Mouse (Mus musculus): ENCODE data around the gene Ccdc122.

Gene Ccdc122

GRCm38 (mm10) chr14:77130612-77131011, 94.0 kb downstream of the Ccdc122 start:
- DNase-seq (ENCODE audit: low read depth, low spot score), result no peak

GRCm38 (mm10) chr14:77136936-77137335, 100.4 kb downstream of the Ccdc122 start:
- DNase-seq (ENCODE audit: low read depth, low spot score), result no peak

- peak; percentile 46 for DNase-seq (ENCODE audit: low read depth, low spot score)
Observed at GRCm38 (mm10) chr14:77141324-77142282, 105.0 kb downstream of the Ccdc122 start.

- DNase-seq (ENCODE audit: low read depth, low spot score), result no peak
Observed at GRCm38 (mm10) chr14:77145103-77145502, 108.5 kb downstream of the Ccdc122 start.

- DNase-seq (ENCODE audit: low read depth, low spot score), result no peak
Observed at GRCm38 (mm10) chr14:77147635-77148034, 111.1 kb downstream of the Ccdc122 start.

GRCm38 (mm10) chr14:77150556-77150955, 114.0 kb downstream of the Ccdc122 start:
- no peak for DNase-seq (ENCODE audit: low read depth, low spot score)

GRCm38 (mm10) chr14:77151431-77151830, 114.9 kb downstream of the Ccdc122 start:
- DNase-seq (ENCODE audit: low read depth, low spot score), result no peak

GRCm38 (mm10) chr14:77156222-77156910, 119.8 kb downstream of the Ccdc122 start, which contains the start of gene Enox1:
Gene Enox1, plus strand, starts transcription at chr14:77156763.
- DNase-seq (ENCODE audit: low read depth, low spot score), result no peak

- DNase-seq (ENCODE audit: low read depth, low spot score), result no peak
Observed at GRCm38 (mm10) chr14:77156911-77157504, 120.4 kb downstream of the Ccdc122 start.

- no peak for DNase-seq (ENCODE audit: low read depth, low spot score)
Observed at GRCm38 (mm10) chr14:77157505-77157911, 120.9 kb downstream of the Ccdc122 start.

GRCm38 (mm10) chr14:77159397-77159796, 122.8 kb downstream of the Ccdc122 start:
- DNase-seq (ENCODE audit: low read depth, low spot score), result no peak
